Mouse (Mus musculus) cerebellum, adult 2 months (tissue): ENCODE data around the gene Lin7c.

Experiments
- CTCF ChIP-seq: fragments of 200-500 bp; IDR thresholded peaks from 2 replicates; pipeline ENCODE4 v1.5.1; 2011; ENCODE audit warnings: low read depth, mild to moderate bottlenecking, control low read depth, low read length, moderate library complexity, borderline replicate concordance; ENCODE audit not compliant: insufficient read depth
- POLR2A ChIP-seq: fragments of 200-500 bp; IDR thresholded peaks from 2 replicates; pipeline ENCODE4 v1.6.1; 2011; ENCODE audit warnings: low read length, control low read depth, borderline replicate concordance; ENCODE audit not compliant: insufficient read depth

DNA sequence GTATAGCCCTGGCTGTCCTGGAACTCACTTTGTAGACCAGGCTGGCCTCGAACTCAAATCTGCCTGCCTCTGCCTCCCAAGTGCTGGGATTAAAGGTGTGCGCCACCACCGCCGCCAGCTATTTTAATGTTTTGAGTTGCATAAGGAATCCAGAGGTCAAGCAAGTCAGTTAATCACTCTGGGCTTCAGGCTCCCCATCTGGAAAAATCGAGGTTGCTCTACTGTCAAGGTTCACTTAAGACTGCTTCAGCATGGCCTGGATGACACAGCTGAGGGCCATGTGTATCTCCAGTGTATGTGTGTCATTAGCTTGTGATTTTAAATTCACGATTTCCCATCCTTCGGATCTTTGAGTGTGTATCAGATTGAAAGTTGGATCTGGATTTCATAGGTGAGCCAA is 36.8 kb downstream of the Lin7c start:
- TF ChIP-seq CTCF (no peak), POLR2A (no peak)
